Mouse (Mus musculus) embryonic facial prominence, embryonic 11.5 days (tissue): ENCODE data around the gene Arap1. TPM values are rescaled to one million over a fixed set of nuclear protein-coding genes. Genes with fewer than 3 reads are reported as not detected.

Source experiments
- ATAC-seq: fragments of 200-750 bp; cut with Nextera tagmentation; replicated peaks from 2 replicates; pipeline ENCODE4 v1.8.0; 2017; ENCODE audit warnings: low read depth; ENCODE audit not compliant: insufficient number of reproducible peaks, low FRiP score, low TSS enrichment
- DNase-seq: peaks from one replicate; pipeline ENCODE4 v3.0.0-alpha.2; 2015; ENCODE audit warnings: low spot score
- H3K27ac ChIP-seq: fragments of 300-500 bp; sonication (generic); replicated peaks from 2 replicates; pipeline ENCODE4 v1.5.1; 2014; ENCODE audit warnings: mild to moderate bottlenecking, low read depth, low read length, control low read depth
- H3K27me3 ChIP-seq: fragments of 300-500 bp; sonication (generic); 2 replicates; pipeline ENCODE4 v1.6.1; 2014; ENCODE audit warnings: mild to moderate bottlenecking, low read length, moderate library complexity, mixed read lengths; ENCODE audit not compliant: control insufficient read depth, insufficient read depth
- H3K36me3 ChIP-seq: fragments of 300-500 bp; sonication (generic); replicated peaks from 2 replicates; pipeline ENCODE4 v1.6.1; 2014; ENCODE audit warnings: low read depth, mild to moderate bottlenecking, low read length, moderate library complexity, mixed read lengths; ENCODE audit not compliant: control insufficient read depth, insufficient read depth
- H3K4me1 ChIP-seq: fragments of 300-500 bp; sonication (generic); 2 replicates; pipeline ENCODE4 v1.6.1; 2014; ENCODE audit warnings: low read length, mixed read lengths; ENCODE audit not compliant: control insufficient read depth, insufficient read depth
- H3K4me2 ChIP-seq: fragments of 300-500 bp; sonication (generic); 2 replicates; pipeline ENCODE4 v1.6.1; 2014; ENCODE audit warnings: low read depth, mild to moderate bottlenecking, control low read depth, low read length, moderate library complexity
- H3K4me3 ChIP-seq: fragments of 300-500 bp; sonication (generic); 2 replicates; pipeline ENCODE4 v1.5.1; 2014; ENCODE audit warnings: low read depth, low read length, control low read depth
- H3K9ac ChIP-seq: fragments of 300-500 bp; sonication (generic); replicated peaks from 2 replicates; pipeline ENCODE4 v1.6.1; 2014; ENCODE audit warnings: mild to moderate bottlenecking, control low read depth, low read length
- H3K9me3 ChIP-seq: fragments of 300-500 bp; sonication (generic); replicated peaks from 2 replicates; pipeline ENCODE4 v1.6.1; 2016; ENCODE audit warnings: mild to moderate bottlenecking, low read length, inconsistent platforms, mixed read lengths; ENCODE audit not compliant: control insufficient read depth
- WGBS: fragments of 180-500 bp; shearing (Covaris S2); extraction: QIAGEN DNeasy Blood & Tissue Kit; methylation state at CpG from one replicate; pipeline ENCODE4 v1.1.7; 2014; 5-methylcytosine and 5-hydroxymethylcytosine counted together
- polyA plus RNA-seq: library from polyadenylated mRNA; unstranded; fragments of >200 nt; fragmentation: Nextera tagmentation; extraction: Ambion mirVana; gene quantifications from 2 replicates; pipeline ENCODE4 v1.2.1, GENCODE M21; 2014

Arap1 gene
- polyA plus RNA-seq, 1 experiment from 2014 or later = 13.5 TPM

DNA sequence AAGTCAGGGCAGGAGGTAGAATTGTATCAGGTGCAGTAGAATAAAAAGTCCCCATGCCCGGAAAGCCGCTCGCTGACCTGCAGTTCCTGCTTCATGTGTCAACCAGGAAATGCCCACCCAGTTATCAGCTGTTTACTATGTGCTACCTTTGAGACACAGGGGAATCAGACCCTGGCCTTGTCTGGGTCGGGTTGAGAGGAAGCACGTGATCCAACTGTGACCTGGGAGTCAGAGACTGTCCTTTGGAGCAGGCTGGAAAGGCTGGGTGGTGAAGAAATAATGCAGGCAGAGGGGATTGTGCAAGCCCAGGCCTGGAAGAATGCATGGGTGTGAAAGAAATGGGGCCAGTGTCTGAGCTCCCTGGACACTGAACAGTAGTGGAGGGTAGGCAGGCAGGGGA, 6.6 kb downstream of the Arap1 start:
- H3K9ac ChIP-seq = no peak overlapping the region
- no peak for ATAC-seq
- no peak for DNase-seq
- no peaks in the 10 kb centered on the region for H3K36me3 ChIP-seq
- no peak overlapping the region for H3K27ac ChIP-seq
- no peaks in the 10 kb centered on the region for H3K4me1 ChIP-seq
- no peak overlapping the region for H3K4me3 ChIP-seq
- H3K27me3 ChIP-seq = no peaks in the 10 kb centered on the region
- WGBS = 67% methylated on average over 5 of the region's 5 CpGs
- H3K9me3 ChIP-seq = no peaks in the 10 kb centered on the region
- H3K4me2 ChIP-seq = no peak overlapping the region

DNA sequence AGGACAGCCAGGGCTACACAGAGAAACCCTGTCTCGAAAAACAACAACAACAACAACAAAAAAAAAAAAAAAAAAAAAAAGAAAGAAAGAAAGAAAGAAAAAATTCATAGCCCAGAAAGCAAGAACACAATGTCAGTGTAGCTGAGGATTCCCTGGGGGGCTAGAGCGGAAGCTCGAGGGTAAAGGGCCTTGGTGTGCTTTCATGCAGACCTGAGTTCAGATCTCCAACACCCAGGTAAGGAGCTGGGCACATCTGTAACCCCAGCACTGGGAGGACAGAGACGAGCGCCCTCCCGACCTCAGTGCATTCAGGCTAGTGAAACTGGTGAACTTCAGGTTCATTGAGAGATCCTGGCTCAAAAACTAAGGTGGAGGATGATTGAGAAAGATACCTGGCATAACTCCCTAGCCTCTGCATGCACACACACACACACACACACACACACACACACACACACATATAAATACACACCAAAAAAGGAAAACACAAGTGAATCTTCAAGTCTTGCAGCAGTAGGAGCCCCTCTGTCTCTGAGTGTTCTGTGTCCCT, 7.8 kb downstream of the Arap1 start:
- no peak for DNase-seq
- Histone ChIP-seq H3K4me3 (no peak overlapping the region), H3K9me3 (no peaks in the 10 kb centered on the region), H3K36me3 (no peaks in the 10 kb centered on the region), H3K9ac (no peak overlapping the region), H3K4me2 (no peak overlapping the region), H3K27ac (no peak overlapping the region), H3K27me3 (no peaks in the 10 kb centered on the region), H3K4me1 (no peaks in the 10 kb centered on the region)
- WGBS = 89% methylated on average over 6 of the region's 6 CpGs
- no peak for ATAC-seq

DNA sequence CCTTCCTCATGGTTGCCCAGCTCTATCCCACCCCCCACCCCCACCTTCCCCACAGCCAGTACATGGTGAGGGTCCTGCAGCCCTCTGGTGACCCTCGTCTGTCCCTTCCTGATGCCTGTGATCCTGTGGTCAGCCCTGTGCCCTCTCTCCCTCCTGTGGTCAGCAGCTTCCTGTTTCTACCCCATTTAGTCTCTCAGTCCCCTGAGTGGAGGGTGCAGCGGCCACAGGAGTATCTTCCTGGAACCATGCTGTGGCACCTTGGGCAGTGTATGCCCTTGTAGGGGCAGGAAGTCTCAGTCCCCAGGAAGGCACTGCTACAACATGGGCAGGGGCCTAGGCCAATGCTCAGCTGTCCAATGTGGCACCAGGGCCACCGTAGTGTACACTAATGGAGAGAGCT, 9.0 kb downstream of the Arap1 start:
- 54% methylated on average over 3 of the region's 3 CpGs for WGBS
- no peak overlapping the region for H3K4me2 ChIP-seq
- H3K4me3 ChIP-seq = no peak overlapping the region
- no peak for ATAC-seq
- no peak overlapping the region for H3K9ac ChIP-seq
- H3K4me1 ChIP-seq = no peaks in the 10 kb centered on the region
- H3K9me3 ChIP-seq = no peaks in the 10 kb centered on the region
- no peaks in the 10 kb centered on the region for H3K36me3 ChIP-seq
- no peaks in the 10 kb centered on the region for H3K27me3 ChIP-seq
- DNase-seq = no peak
- no peak overlapping the region for H3K27ac ChIP-seq

DNA sequence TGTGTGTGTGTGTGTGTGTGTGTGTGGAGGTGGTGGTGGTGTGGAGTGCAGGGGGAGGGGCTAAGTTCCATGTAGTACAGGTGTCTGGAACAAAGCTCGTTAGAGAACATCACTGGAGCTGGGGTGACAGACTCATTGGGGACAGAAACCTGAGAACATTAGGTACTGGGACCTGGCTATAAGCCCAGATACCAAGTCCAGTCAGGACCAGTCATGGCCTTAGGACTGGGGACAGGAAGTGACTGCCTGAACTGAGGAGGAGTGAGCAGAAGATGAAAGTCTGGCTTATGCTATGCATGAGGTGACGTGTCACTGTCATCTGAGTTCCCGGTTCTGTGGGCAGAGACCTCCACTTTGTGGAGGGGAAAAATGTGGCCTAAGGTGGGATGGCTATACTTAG, 12.5 kb downstream of the Arap1 start:
- H3K4me1 ChIP-seq = no peaks in the 10 kb centered on the region
- WGBS = 64% methylated on average over 3 of the region's 3 CpGs
- no peaks in the 10 kb centered on the region for H3K36me3 ChIP-seq

DNA sequence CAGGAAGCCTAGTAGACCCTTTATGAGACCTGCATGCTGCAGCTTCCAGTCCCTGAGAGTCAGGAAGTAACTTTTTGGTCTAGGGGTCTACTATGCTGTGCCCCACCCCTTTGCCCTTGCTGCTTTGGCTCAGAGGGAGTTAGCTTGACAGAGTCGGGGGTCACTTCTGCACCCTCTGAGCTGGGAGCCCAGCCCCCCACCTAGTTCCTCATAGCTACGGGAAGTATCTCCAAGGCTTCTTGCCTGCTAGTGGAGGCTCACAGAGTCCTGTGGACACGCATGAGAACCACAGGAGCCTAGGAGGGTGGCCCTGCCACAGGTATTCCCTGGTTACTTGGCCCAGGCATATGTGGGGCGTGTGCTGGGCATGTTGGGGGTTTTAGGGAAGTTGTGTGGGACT, 13.2 kb downstream of the Arap1 start:
- H3K4me3 ChIP-seq = no peak overlapping the region
- H3K4me1 ChIP-seq = no peaks in the 10 kb centered on the region
- H3K36me3 ChIP-seq = no peaks in the 10 kb centered on the region
- H3K27me3 ChIP-seq = no peaks in the 10 kb centered on the region
- H3K4me2 ChIP-seq = no peak overlapping the region
- H3K9me3 ChIP-seq = no peaks in the 10 kb centered on the region
- H3K9ac ChIP-seq = no peak overlapping the region
- 83% methylated on average over 4 of the region's 4 CpGs for WGBS
- H3K27ac ChIP-seq = no peak overlapping the region
- ATAC-seq (no peak), DNase-seq (no peak)

More for the DNA sequence above, 12.5 kb downstream of the Arap1 start:
- Histone ChIP-seq H3K27ac (no peak overlapping the region), H3K9me3 (no peaks in the 10 kb centered on the region), H3K9ac (no peak overlapping the region), H3K4me3 (no peak overlapping the region), H3K4me2 (no peak overlapping the region), H3K27me3 (no peaks in the 10 kb centered on the region)
- ATAC-seq (no peak), DNase-seq (no peak)

DNA sequence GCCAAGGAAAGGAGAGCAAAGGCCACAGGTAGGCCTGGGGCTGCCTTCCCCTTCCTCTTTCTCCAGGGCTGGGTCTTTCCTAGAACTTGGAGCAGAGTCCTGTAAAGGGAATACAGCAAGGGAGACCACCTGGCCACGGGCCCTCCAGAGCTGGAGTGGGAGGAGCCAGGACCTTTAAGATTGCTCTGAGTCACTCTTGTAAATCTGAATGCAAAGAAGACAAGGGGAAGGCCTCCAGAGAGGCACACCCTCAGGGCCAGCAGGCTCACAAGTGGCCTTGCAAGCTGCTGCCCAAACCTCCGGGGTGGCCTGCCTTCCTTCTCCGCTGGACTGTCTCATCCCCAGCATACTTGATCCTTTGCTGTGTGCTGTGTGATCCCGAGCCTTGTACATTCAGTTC, 13.9 kb downstream of the Arap1 start:
- Histone ChIP-seq H3K36me3 (no peaks in the 10 kb centered on the region), H3K4me3 (no peak overlapping the region), H3K4me2 (no peak overlapping the region), H3K4me1 (no peaks in the 10 kb centered on the region), H3K9ac (no peak overlapping the region), H3K27ac (no peak overlapping the region), H3K9me3 (no peaks in the 10 kb centered on the region), H3K27me3 (no peaks in the 10 kb centered on the region)
- whole genome bisulfite sequencing = 54% methylated on average over 4 of the region's 4 CpGs
- DNase-seq (no peak), ATAC-seq (no peak)

DNA sequence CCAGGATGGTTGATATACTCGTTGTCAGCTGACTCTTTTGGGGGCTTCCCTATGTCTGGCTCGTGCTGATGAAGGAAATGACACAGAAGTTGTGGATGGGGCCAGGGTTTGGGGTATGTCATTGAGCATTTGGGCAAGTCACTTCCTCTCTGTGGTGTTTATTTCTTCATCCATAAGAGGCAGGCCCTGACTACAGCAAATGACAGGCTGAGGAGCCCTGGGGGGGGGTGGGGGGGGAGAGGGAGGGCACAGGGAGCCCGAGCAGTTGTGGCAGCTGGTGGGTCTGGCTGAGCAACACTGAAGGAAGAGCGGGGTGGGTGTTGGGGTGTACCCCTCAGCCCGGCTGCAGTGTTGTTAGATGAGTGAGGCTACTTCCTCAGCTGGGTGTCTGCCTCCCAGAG, 14.9 kb downstream of the Arap1 start:
- H3K9me3 ChIP-seq = no peaks in the 10 kb centered on the region
- no peak overlapping the region for H3K4me2 ChIP-seq
- no peaks in the 10 kb centered on the region for H3K4me1 ChIP-seq
- no peaks in the 10 kb centered on the region for H3K36me3 ChIP-seq
- H3K27me3 ChIP-seq = no peaks in the 10 kb centered on the region
- H3K9ac ChIP-seq = no peak overlapping the region
- ATAC-seq (no peak), DNase-seq (no peak)
- H3K4me3 ChIP-seq = no peak overlapping the region
- H3K27ac ChIP-seq = no peak overlapping the region
- WGBS = 72% methylated on average over 5 of the region's 5 CpGs

DNA sequence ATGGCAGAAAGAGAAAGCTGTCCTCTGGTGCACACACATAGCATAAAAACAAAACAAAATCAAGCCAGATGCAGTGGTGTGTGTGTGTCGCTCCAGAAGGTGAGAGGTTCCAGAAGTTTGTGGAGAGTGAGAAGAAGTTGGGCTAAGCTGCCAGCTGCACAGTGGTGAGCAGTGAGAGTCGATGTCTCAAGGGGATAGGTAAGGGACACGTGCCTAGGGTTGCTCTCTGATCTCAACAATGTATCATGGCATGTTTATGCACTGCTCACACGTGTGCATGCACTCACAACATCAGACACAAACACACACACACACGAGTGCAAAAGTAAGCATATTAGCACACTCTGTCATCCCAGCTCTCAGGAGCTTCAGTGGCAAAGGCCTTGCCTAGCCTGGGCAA, 16.0 kb downstream of the Arap1 start:
- DNase-seq (no peak), ATAC-seq (no peak)
- 79% methylated on average over 5 of the region's 5 CpGs for WGBS
- H3K9me3 ChIP-seq = no peaks in the 10 kb centered on the region
- H3K27me3 ChIP-seq = no peaks in the 10 kb centered on the region
- H3K9ac ChIP-seq = no peak overlapping the region
- H3K36me3 ChIP-seq = no peaks in the 10 kb centered on the region
- no peak overlapping the region for H3K4me2 ChIP-seq
- no peak overlapping the region for H3K27ac ChIP-seq
- no peaks in the 10 kb centered on the region for H3K4me1 ChIP-seq
- H3K4me3 ChIP-seq = no peak overlapping the region
